Mouse (Mus musculus) frontal cortex, postnatal 25 days (tissue): Measurements from ENCODE around the gene Fancm.
A peak's percentile ranks its signal among the peaks of the same experiment; 100 is the strongest.
"Not testable (repeated sequence)": the region's sequence is repeated elsewhere in the genome, so short reads cannot be mapped to it uniquely, and the experiment has no call there.

ENCODE experiments used
- DNase-seq, 2 experiments: peaks; one replicate each; pipeline ENCODE4 v3.0.0; 2022; ENCODE audit warnings: low spot score in 2 of 2

Fancm gene

GRCm38 (mm10) chr12:65118968-65119367 lies 43.6 kb downstream of the Fancm start:
- DNase-seq: no peak

GRCm38 (mm10) chr12:65119451-65119850 lies 44.0 kb downstream of the Fancm start:
- DNase-seq: no peak

GRCm38 (mm10) chr12:65136121-65136520 lies 60.7 kb downstream of the Fancm start:
- not testable (repeated sequence) for DNase-seq

GRCm38 (mm10) chr12:65172021-65172951 lies 96.9 kb downstream of the Fancm start, which contains the start of gene Mis18bp1:
TSS of gene Mis18bp1 (minus strand) at chr12:65172604.
- peak; percentile 91 to 94 for DNase-seq

- peak; percentile 36 to 39 for DNase-seq
Observed at GRCm38 (mm10) chr12:65172959-65173358, 97.6 kb downstream of the Fancm start.

- DNase-seq: no peak
Observed at GRCm38 (mm10) chr12:65173736-65174135, 98.3 kb downstream of the Fancm start.
